Mouse (Mus musculus) v-Abl transformed pro-B cells (cell line): ENCODE data around the gene Cblc.

ENCODE experiments used
- in situ Hi-C, 2 experiments: fragments of 400-800 bp; cut with MboI; formaldehyde crosslinking; loops; one replicate each; pipeline ENCODE4 v1.15.1; 2025; ENCODE audit not compliant: unreplicated experiment in 2 of 2

The Cblc gene

DNA sequence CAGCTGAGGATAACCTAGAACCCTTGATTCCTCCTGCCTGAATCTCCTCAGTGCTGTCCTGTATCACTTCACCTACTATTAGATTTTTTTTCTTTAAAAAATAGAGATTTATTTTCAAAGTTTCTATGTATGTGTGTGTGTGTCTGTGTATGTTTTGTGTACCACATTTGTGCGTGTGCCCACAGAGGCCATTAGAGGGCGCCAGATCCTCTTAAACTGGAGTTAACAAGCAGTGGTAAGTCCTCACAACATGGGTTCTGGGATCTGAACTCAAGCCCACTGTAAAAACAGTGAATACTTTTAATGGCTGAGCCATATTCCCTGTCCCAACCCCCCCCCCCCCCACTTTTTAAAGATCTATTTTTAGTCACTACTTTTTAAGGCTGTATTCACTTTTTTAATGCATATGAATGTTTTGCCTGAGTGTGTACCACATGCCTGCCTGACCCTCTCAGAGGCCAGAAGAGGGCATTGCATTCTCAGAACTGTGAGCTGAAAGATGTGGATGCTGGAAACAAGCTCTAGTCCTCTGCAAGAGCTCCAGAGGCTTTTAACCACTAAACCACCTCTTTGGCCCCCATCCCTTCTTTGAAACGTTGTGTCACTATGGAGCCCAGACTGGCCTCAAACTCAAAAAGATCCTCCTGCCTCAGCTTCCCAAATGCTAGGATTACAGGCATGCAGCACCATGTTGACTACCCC, 23.9 kb upstream of the Cblc start:
- in situ Hi-C loops, result no loop called here

DNA sequence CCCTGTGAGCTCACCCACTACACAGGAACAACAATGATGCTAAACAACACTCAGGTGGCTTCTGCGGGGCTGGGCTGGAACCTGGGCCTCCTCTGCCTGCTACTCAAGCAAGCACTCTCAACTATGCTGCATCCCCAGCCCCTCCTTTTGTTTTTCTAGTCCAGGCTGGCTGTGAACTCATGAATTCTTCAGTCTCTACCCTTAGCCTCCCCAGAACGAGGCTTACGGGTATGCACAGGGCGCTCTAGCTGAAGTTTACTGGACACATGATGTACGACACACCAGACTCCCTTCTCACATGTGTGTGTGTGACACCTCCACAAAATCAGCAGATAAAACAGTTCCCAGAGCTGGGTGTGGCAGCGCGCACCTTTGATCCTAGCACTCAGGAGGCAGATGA, 22.3 kb upstream of the Cblc start:
- in situ Hi-C loops, result no loop called here

DNA sequence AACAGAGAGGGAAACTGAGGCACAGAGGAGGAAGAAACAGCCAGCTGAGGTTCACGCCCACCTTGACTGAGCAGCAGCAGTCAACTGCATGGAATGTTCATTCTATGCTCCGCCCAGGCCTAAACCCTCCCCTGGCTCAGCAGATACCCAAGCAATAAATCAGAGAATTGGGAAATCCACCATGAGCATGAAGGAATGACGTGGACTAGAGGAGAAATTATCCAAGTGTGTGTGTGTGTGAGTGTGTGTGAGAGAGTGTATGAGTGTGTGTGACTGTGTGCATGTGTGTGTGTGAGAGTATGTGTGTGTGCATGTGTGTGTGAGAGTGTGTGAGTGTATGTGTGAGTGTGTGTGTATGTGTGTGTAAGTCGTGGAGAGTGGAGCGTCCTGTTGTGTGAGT, 21.8 kb upstream of the Cblc start:
- in situ Hi-C loops, result no loop called here

DNA sequence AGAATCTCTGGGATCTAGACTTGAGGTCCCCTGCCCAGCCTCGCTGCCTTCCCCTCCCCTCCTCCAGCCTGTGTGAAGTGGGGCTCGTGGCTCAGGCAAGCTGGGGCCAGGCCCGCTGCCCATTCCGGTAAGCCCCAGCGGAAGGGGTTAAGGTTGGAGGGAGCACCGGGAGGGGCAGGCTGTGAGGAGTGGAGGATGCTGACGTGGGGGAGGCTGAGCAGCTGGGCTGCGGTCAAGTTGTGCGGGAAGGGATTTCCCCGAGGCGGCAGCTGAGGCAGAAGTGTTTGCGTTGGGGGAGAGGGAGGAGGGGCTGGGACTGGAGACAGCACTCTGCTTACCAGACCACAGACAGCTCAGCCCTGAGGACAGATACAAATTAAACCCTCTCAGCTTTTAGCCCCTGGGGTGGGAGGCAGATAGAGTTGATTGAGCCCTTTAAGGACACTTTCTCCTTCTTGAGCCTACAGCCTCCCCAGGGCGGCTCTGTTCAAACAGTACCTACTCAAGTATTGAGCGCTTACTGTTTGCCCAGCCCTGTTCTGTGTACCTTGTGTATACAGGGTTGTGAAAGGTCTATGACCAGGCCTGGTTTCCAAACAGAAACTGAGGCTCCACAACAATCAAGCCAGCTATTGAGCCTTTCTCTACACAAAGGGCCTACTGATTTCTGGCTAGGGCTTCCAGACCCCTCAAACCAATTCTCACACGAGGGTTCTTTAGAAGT, 20.9 kb upstream of the Cblc start:
- in situ Hi-C loops, result no loop called here

DNA sequence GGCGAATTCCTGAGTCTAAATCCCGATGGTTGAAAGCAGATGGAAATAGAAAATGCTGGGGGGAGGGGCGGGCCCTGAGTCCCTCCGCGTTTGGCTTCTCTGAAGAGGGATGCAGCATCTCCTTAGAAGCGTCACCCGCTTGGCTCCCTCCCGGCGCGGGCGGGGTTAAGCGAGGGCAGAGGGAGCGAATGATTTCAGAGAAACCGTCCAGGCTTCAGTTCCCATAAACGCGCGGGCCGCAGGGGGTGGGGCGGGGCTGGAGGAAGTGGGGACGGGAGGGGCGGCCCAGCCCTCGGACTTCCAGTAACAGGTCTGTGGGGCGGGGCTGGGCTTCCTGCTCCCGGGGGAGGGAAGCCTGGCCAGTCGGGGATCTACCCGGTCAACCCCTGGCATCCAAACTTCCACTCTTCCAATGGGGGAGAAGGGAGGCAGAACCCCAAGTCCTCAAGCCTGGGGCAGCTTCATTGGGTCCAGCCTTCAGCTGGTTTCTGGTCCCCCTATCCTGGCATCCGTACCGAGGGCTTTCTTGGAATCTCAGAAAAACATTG, 19.7 kb upstream of the Cblc start:
- in situ Hi-C loops, result no loop called here

DNA sequence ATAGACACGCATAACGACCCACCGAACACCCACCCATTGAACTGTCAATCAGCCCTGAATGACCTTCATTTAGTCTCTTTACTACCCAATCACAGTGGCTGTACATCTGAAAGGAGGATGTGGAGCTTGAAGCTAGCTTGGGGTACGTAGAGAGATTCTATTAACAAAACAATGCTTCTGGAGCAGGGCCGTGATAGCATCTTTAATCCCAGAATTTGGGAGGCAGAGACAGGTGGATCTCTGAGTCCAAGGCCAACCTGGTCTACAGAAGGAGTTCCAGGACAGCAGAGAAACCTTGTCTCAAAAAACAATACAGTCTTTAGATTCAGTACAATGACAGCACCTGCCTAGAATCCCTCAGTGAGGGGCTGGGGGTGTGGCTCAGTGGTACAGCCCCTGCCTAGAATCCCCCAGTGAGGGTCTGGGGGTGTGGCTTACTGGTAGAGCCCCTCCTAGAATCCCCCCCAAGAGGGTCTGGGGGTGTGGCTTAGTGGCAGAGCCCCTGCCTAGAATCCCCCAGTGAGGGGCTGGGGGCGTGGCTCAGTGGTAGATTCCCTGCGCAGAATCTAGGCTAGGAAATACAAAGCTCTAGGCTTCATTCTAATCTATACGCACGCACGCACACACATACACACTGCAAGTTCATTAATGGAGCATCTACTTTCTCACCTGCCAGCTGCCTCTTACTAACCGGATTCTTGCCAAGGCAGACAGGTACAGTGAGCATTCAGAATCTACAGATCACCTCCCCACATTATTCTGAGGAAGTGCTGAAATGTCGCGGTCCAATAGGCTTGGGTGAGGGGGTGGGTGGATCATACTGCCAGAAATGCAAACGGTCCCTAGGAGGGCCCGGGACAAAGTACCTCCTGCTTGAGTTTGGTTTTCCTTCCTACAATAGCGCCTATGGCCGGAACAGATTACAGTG, 19.0 kb upstream of the Cblc start:
- in situ Hi-C loops, result no loop called here

DNA sequence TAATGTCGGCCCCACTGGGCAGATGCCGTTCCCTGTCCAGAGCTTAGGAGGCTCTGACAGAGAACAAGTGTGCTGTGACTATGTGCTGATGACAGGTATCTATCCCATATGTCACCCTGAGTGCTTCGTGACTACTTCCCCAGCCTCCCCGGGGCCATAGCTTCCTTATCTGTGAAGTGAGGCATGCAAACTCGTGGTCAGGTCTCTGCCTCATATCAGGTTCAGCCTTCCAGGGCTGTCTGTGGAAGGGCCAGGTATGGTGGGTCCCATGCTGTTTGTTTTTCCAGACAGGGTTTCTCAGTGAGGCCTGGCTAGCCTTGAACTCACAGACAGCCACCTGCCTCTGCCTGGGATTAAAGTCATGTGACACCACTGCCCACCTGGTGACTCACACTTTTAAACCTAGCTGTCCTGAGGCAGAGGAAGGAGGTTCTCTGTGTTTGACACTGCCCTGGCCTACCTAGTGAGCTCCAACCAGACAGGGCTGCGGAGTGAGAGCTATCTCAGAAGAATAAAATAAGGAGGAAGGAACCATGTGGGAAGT, 17.0 kb upstream of the Cblc start:
- in situ Hi-C loops, result no loop called here

DNA sequence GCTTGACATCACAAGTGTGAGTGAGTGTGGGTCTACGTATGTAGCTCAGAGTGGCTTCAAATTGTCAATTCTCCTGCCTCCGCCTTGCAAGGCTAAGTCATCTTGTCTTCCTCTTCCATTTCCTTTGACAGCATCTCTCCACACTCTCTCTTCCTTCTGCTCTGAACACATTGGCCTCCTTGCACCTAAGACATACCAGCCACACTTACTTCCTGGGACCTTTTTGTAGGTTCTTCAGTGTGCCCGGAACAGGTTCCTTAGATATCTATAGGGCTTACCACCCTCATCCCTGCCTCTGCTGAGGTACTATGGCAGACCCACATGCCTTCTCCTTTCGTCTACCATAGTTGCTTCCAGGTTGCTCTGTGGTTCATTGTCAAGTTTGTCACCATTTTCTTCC, 16.6 kb upstream of the Cblc start:
- in situ Hi-C loops, result no loop called here

DNA sequence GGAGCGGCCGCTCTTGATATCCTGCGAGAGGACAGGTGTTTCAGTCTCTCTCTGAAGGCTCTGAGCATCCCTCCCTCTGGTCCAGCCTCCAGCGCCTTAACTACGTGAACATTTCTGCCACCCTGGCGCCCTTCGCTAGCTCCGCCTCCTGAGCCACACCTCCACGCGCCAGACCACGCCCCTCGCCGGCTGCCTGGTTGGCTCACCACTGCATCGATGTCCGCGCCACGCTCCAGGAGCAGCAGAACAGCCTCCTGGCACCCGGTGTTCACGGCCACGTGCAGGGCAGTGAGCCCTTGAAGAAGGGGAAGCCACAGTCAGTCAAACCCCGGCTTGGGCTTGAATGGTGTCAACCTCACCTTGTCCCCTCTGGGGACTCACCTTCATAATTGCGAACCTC, 14.5 kb upstream of the Cblc start:
- in situ Hi-C loops, result no loop called here

DNA sequence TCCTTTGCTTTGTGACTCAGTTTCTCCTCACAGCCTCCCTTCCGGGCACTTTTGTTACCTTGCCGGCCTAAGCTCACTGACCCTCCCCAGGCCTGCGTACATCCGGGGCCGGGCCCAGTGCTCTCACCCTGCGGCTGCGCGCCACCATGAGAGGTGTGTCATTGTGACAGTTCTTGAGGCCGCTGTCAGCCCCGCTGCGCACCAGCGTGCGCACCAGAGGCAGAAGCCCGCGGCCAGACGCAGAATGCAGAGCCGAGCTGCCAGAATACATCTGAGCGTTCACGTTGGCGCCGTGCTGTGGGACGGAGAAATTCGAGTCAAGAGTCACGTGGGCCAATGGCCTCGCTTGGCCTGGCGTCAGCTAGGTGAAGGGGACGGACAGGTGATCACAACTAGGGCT, 12.8 kb upstream of the Cblc start:
- in situ Hi-C loops, result no loop called here

DNA sequence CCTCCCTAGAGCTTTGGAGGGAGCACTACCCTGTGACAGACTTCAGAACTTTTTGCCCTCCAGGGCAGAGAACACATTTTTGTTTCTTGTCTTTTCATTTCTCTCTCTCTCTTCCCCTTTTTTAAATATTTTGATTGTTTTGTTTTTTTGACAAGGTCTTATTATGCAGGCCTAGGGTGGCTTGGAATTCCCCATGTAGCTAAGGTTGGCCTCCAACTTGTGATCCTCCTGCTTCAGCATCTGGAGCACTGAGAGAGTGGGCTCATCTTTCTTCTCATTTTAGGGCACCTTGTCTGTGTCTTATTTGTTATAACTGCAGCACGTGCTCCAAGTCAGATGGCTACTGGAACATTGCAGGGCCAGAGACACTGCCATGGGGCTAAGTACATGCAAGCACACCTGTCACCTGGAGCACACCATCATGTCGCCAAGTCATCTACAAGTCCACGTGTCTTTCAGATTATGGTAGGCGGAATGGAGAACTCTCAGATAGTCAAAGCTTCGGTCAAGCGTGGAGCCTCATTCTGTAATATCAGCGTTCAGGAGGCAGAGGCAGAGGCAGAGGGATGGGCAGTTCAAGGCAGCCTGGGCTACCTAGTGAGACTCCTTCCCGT, 9.9 kb upstream of the Cblc start:
- in situ Hi-C loops, result no loop called here

DNA sequence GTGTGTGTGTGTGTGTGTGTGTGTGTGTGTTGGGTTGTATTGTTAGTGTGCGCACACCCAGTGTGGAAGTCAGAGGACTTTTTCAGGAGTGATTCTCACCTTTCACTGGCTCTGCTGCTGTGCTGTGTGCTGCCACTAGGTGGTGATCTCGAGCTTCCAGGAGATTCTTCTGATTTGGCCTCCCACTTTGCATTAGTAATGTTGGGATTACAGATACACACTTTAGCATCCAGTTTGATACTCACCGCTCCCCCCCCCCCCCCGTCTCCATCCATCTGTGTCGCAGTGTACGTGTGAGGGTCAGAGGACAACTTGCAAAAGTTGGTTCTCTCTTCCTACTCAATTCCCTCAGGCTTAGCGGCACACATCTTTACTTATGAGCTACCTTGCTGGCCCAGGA, 6.4 kb upstream of the Cblc start:
- in situ Hi-C loops, result loop anchor here (5.0 kb wide), 2 partner anchors 39 to 69 kb away; no protein-coding TSS in a partner anchor

DNA sequence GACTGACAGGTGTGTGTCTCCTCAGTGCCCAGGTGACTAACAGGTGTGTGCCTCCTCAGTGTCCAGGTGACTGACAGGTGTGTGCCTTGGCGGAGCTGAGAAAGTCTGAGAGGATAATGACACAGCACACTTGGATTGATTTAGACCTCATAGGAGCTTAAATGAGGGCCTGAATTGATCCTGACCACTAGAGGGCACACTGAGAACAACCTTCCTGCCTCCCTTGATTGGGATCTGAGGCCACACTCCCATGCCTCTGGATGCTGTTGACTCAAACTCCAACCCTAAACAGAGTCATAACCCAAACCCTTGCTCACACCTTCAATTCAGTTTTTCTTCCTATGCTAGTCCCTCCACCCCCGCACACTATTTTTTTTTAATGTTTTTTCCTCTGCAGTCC, 4.2 kb upstream of the Cblc start:
- in situ Hi-C loops, result loop anchor here (5.0 kb wide), 2 partner anchors 42 to 72 kb away; no protein-coding TSS in a partner anchor

DNA sequence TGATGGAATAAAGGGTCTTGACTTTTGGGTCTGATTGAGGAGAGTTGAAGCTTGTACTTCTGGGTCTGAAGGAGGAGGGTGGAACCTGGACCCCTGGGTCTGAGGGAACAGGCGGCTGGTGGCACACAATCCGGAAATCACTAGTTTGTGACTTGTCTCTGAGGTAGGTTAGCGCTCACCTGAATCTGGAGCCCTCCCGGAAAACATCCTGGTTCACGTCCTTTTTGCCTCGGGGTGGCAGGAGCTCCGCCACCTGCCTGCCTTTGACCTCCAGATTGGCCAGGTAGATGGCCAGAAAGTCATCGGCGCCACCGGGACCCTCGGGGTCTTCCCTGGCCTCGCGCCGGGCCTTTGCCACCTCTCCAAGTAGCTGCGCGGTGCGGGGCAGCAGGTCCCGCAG, 355 bp downstream of the Cblc start:
- in situ Hi-C loops, result loop anchor here (10.0 kb wide), 5 partner anchors 131 to 391 kb away; partner anchors contain the start of genes Ceacam20 (in 1 of the 2), Ckm (in 1 of the 2), Clptm1 (in 1 of the 2) and Igsf23 (in 1 of the 2)

DNA sequence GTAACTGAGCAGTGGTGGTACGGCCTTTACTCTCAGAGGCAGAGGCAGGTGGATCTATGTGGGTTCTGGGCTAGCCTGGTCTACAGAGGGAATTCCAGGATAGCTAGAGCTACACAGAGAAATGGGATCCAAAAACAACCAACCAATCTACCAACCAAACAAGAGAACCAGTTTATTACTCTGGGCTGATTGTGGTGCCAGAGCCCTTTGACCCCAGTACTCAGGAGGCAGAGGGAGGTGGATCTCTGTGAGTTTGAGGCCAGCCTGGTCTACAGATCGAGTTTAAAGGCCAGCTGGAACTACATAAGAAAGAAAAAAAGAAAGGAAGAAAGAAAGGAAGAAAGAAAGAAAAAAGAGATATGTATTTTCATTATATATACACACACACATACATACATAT, 1.4 kb downstream of the Cblc start:
- in situ Hi-C loops, result loop anchor here (10.0 kb wide), 5 partner anchors 130 to 390 kb away; partner anchors contain the start of genes Ceacam20 (in 1 of the 2), Ckm (in 1 of the 2), Clptm1 (in 1 of the 2) and Igsf23 (in 1 of the 2)

DNA sequence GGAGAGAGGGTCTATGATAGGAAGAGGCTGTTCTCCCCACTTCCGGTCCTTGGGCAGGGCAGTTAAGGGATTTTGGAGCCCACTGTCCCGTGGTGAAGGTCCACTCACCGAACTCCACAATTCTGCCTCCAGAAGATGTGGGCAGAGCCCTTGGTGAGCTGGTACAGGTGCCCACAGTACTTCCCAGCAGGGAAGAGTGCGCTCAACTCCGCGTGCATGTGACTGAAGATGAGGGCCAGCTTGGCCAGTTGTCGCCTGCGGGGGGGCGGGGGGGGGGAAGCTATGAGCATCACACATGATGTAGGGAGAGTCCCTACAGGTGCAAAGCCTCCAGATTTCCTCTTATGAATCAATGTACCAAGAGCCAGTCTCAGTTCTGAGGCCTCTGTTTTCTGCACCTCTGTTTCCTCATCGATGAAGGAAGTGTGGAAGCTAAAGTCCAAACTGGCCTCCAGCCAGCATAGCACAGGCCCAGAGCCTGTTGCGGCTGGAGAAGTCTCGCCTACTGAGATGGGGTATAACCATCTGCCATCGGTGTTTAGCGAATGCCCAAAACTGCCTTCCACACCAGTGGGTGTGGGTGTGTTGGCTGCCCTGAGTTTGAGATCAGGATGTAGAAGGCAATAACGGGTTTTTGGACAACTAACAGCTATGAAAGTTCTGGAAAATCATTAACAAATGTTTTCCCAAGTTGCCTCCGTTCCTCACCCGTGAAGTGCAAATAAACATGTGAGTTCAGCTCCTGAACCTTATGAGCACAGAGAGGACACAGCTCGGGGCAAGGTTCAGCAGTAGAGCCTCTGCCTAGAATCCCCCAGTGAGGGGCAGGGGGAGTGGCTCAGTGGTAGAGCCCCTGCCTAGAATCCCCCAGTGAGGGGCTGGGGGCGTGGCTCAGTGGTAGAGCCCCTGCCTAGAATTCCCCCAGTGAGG, 3.6 kb downstream of the Cblc start:
- in situ Hi-C loops, result loop anchor here (10.0 kb wide), 5 partner anchors 128 to 388 kb away; partner anchors contain the start of genes Ceacam20 (in 1 of the 2), Ckm (in 1 of the 2), Clptm1 (in 1 of the 2) and Igsf23 (in 1 of the 2)

DNA sequence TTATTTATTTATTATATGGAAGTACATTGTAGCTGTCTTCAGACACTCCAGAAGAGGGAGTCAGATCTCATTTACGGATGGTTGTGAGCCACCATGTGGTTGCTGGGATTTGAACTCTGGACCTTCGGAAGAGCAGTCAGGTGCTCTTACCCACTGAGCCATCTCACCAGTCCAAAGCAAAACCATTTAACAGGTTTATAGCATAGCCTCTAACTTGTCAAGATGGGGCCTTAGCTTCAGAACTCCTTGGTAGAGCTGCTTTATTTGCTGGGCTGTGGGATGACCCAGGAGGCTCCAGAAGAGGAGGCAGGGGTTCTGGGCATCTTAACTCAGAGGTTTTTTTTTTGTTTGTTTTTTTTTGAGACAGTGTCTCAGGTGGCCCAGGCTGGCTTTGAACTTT, 5.1 kb downstream of the Cblc start:
- in situ Hi-C loops, result loop anchor here (10.0 kb wide), 5 partner anchors 127 to 387 kb away; partner anchors contain the start of genes Ceacam20 (in 1 of the 2), Ckm (in 1 of the 2), Clptm1 (in 1 of the 2) and Igsf23 (in 1 of the 2)

DNA sequence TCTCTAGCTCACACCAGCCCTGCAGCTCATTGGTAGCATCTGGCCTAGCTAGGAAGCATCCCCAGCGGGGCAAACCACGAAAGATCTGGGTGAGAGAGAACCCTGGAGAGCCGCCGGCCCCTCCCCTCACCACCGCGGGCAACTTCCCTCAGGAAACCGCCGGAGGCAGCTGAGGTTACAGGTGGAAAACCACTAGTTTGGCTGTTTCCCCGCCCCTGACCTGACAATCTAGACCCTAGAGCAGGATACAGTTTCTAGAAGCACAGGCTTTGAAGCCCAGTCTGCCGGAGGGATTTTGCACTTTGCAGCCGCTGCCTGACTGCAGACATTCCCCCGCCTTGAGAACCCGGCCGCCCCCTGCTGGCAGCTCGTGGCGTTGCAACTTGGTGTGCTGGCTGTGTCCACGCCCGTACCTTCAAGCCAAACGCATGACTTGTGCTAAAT, 6.7 kb downstream of the Cblc start:
- in situ Hi-C loops, result loop anchor here (10.0 kb wide), 6 partner anchors 125 to 385 kb away; partner anchors contain the start of genes Clptm1 (in 2 of the 2), Ceacam20 (in 1 of the 2), Ckm (in 1 of the 2) and Igsf23 (in 1 of the 2)
